Mouse (Mus musculus) C2C12 (cell line): ENCODE results near the gene Ipmk.

ENCODE experiments used
- CTCF ChIP-seq: IDR thresholded peaks from one replicate; pipeline ENCODE4 v1.5.1; 2011; ENCODE audit not compliant: control insufficient read depth, insufficient read depth, insufficient read length
- USF1 ChIP-seq: IDR thresholded peaks from one replicate; pipeline ENCODE4 v1.6.1; 2011; ENCODE audit warnings: low read depth, mild to moderate bottlenecking, control low read depth, moderate library complexity

DNA sequence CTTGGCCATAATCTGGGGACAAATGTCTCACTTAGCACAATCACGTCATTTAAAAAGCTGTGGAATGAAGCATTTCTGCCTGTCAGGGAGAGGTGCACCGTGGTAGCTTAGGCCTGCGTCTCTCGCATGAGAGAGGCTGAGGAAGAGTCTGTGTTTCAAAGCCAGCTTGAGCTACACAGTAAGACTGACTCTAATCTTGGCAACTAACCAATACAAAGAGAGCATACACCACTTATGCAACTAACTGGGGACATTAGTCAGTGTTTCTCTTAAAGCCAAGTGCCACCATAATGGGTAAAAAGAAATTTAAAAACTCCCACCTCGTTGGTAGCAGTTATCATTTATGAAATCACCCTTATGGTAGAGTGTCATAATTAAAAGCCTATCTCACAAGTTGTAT is 18.7 kb upstream of the Ipmk start:
- TF ChIP-seq CTCF = no peak
- no peak for TF ChIP-seq USF1
